Mouse (Mus musculus) midbrain, embryonic 10.5 days (tissue): ENCODE data around the gene Prdm1. TPM values are rescaled to one million over a fixed set of nuclear protein-coding genes. Genes with fewer than 3 reads are reported as not detected.

Experiments used
- DNase-seq: peaks from one replicate; pipeline ENCODE4 v3.0.0-alpha.2; 2017; ENCODE audit warnings: low spot score
- H3K27ac ChIP-seq: fragments of 300-500 bp; sonication (generic); replicated peaks from 2 replicates; pipeline ENCODE4 v1.5.1; 2016; ENCODE audit warnings: mild to moderate bottlenecking
- H3K27me3 ChIP-seq: fragments of 300-500 bp; sonication (generic); 2 replicates; pipeline ENCODE4 v1.6.1; 2016; ENCODE audit warnings: low read depth, mild to moderate bottlenecking; ENCODE audit not compliant: poor library complexity, severe bottlenecking
- H3K36me3 ChIP-seq: fragments of 300-500 bp; sonication (generic); 2 replicates; pipeline ENCODE4 v1.6.1; 2016; ENCODE audit warnings: mild to moderate bottlenecking, moderate library complexity
- H3K4me1 ChIP-seq: fragments of 300-500 bp; sonication (generic); 2 replicates; pipeline ENCODE4 v1.6.1; 2016
- H3K4me3 ChIP-seq: fragments of 300-500 bp; sonication (generic); 2 replicates; pipeline ENCODE4 v1.5.1; 2016; ENCODE audit warnings: mild to moderate bottlenecking, moderate library complexity
- H3K9me3 ChIP-seq: fragments of 300-500 bp; sonication (generic); replicated peaks from 2 replicates; pipeline ENCODE4 v1.6.1; 2016; ENCODE audit warnings: mild to moderate bottlenecking
- WGBS: fragments of 180-500 bp; shearing (Covaris S2); methylation state at CpG from one replicate; pipeline ENCODE4 v1.1.7; 2016; 5-methylcytosine and 5-hydroxymethylcytosine counted together
- polyA plus RNA-seq: library from polyadenylated mRNA; unstranded; fragments of >200 nt; fragmentation: Nextera tagmentation; extraction: Ambion mirVana; gene quantifications from 2 replicates; pipeline ENCODE4 v1.2.1, GENCODE M21; 2016

Prdm1 gene
- polyA plus RNA-seq, 1 experiment from 2014 or later, result 1.7 TPM

GRCm38 (mm10) chr10:44390286-44390685 is 138.0 kb downstream of the Prdm1 start:
- no peak for DNase-seq
- Histone ChIP-seq H3K4me3 (no peak overlapping the region), H3K27me3 (no peaks in the 10 kb centered on the region), H3K4me1 (0 out of 2 replicates have a peak, but pooled peaks cover 5% of the 10 kb centered on the region), H3K36me3 (no peaks in the 10 kb centered on the region), H3K9me3 (no peaks in the 10 kb centered on the region), H3K27ac (no peak overlapping the region)
- whole genome bisulfite sequencing, result 83% methylated on average over 5 of the region's 5 CpGs

- no peak overlapping the region for H3K4me3 ChIP-seq
- H3K27ac ChIP-seq, result no peak overlapping the region
- H3K9me3 ChIP-seq, result no peaks in the 10 kb centered on the region
- no peaks in the 10 kb centered on the region for H3K36me3 ChIP-seq
- no peak for DNase-seq
- 0 out of 2 replicates have a peak, but pooled peaks cover 5% of the 10 kb centered on the region for H3K4me1 ChIP-seq
- H3K27me3 ChIP-seq, result no peaks in the 10 kb centered on the region
- 89% methylated on average over 11 of the region's 11 CpGs for WGBS
These were observed 139.5 kb downstream of the Prdm1 start for GRCm38 (mm10) chr10:44388706-44389233.
